Mouse (Mus musculus) retina, postnatal 1 day (tissue): ENCODE results near the gene Sult2a4.
"Not testable (repeated sequence)": the region's sequence is repeated elsewhere in the genome, so short reads cannot be mapped to it uniquely, and the experiment has no call there.

ENCODE experiments used
- DNase-seq: peaks from one replicate; pipeline ENCODE4 v3.0.0-alpha.2; 2012

Gene Sult2a4

GRCm38 (mm10) chr7:13989507-13989906 lies at the start of gene Sult2a4:
Gene Sult2a4, minus strand, starts transcription at chr7:13989607.
- not testable (repeated sequence) for DNase-seq

GRCm38 (mm10) chr7:14030831-14031230 lies 41.4 kb upstream of the Sult2a4 start:
- DNase-seq, result not testable (repeated sequence)

DNA sequence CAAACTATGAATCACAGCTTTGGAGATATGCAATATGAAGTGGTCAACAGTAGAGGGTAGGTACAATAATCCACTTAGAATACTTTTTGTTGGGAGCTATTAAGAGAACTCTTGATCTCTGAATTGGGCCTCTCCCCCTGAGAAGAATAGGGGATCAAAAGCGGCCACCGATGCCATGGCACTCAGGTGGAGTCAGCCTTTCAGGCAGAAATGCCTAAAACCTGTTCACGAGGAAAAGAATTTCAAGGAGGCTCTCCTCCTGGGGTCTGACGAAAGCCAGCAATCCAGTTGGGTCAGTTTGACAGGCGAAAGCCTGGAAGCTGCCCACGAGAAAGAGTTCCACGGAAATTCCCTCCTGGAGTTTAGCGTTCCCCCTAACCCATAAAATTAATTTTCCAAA lies 23.7 kb upstream of the Sult2a4 start:
- DNase-seq, result no peak

- not testable (repeated sequence) for DNase-seq
Measured at GRCm38 (mm10) chr7:14010686-14011085, 21.3 kb upstream of the Sult2a4 start.
